Mouse (Mus musculus) embryonic facial prominence, embryonic 14.5 days (tissue): ENCODE measurements around the gene Ptch1. TPM values are rescaled to one million over a fixed set of nuclear protein-coding genes. Genes with fewer than 3 reads are reported as not detected.

Experiments
- ATAC-seq: fragments of 200-750 bp; cut with Nextera tagmentation; 2 replicates; pipeline ENCODE4 v1.8.0; 2017; ENCODE audit warnings: low read depth, moderate number of reproducible peaks, moderate TSS enrichment
- DNase-seq: peaks from one replicate; pipeline ENCODE4 v3.0.0-alpha.2; 2015; ENCODE audit warnings: low spot score
- H3K27ac ChIP-seq: fragments of 300-500 bp; sonication (generic); replicated peaks from 2 replicates; pipeline ENCODE4 v1.5.1; 2014; ENCODE audit warnings: low read depth, mild to moderate bottlenecking, low read length, moderate library complexity
- H3K27me3 ChIP-seq: fragments of 300-500 bp; sonication (generic); replicated peaks from 2 replicates; pipeline ENCODE4 v1.6.1; 2014; ENCODE audit warnings: low read length; ENCODE audit not compliant: control insufficient read depth, insufficient read depth
- H3K36me3 ChIP-seq: fragments of 300-500 bp; sonication (generic); 2 replicates; pipeline ENCODE4 v1.6.1; 2014; ENCODE audit warnings: low read length, mixed read lengths; ENCODE audit not compliant: control insufficient read depth, insufficient read depth
- H3K4me1 ChIP-seq: fragments of 300-500 bp; sonication (generic); 2 replicates; pipeline ENCODE4 v1.6.1; 2014; ENCODE audit warnings: antibody characterized with exemption, low read length; ENCODE audit not compliant: control insufficient read depth, insufficient read depth
- H3K4me2 ChIP-seq: fragments of 300-500 bp; sonication (generic); 2 replicates; pipeline ENCODE4 v1.6.1; 2014; ENCODE audit warnings: low read depth, mild to moderate bottlenecking, low read length, moderate library complexity, mixed read lengths
- H3K4me3 ChIP-seq: fragments of 300-500 bp; sonication (generic); 2 replicates; pipeline ENCODE4 v1.5.1; 2014; ENCODE audit warnings: low read depth, mild to moderate bottlenecking, low read length
- H3K9ac ChIP-seq: fragments of 300-500 bp; sonication (generic); 2 replicates; pipeline ENCODE4 v1.6.1; 2014; ENCODE audit warnings: low read depth, mild to moderate bottlenecking, low read length, moderate library complexity, mixed read lengths
- H3K9me3 ChIP-seq: fragments of 300-500 bp; sonication (generic); 2 replicates; pipeline ENCODE4 v1.6.1; 2016; ENCODE audit warnings: low read length; ENCODE audit not compliant: control insufficient read depth
- WGBS: fragments of 180-500 bp; shearing (Covaris S2); extraction: QIAGEN DNeasy Blood & Tissue Kit; methylation state at CpG from one replicate; pipeline ENCODE4 v1.1.7; 2014; 5-methylcytosine and 5-hydroxymethylcytosine counted together
- polyA plus RNA-seq: library from polyadenylated mRNA; unstranded; fragments of >200 nt; fragmentation: Nextera tagmentation; extraction: Ambion mirVana; gene quantifications from 2 replicates; pipeline ENCODE4 v1.2.1, GENCODE M21; 2014

Gene Ptch1
- polyA plus RNA-seq, result 22.7 and 23.2 TPM in 2 replicates

- Histone ChIP-seq H3K9ac (peak within 1 kb of the TSS; percentile 84), H3K36me3 (no peaks in the 10 kb centered on the region), H3K4me3 (peak within 1 kb of the TSS; percentile 77), H3K27ac (peak within 1 kb of the TSS; percentile 89), H3K4me1 (peaks cover 13% of the 10 kb centered on the region; the same call in 1 of the 2 replicates), H3K4me2 (peak within 1 kb of the TSS; percentile 82), H3K27me3 (peaks cover 26% of the 10 kb centered on the region), H3K9me3 (no peaks in the 10 kb centered on the region)
- DNase-seq (peak; percentile 82), ATAC-seq (peak; percentile 32; the same call in 1 of the 2 replicates)
- under 1% methylated on average over 34 of the region's 44 CpGs for WGBS
Measured at GRCm38 (mm10) chr13:63573256-63573835, at the start of gene Ptch1. Gene Ptch1 (minus strand): TSS chr13:63573598.

- Histone ChIP-seq H3K36me3 (no peaks in the 10 kb centered on the region), H3K9ac (no peak overlapping the region), H3K4me2 (no peak overlapping the region), H3K9me3 (no peaks in the 10 kb centered on the region), H3K4me1 (no peaks in the 10 kb centered on the region), H3K4me3 (no peak overlapping the region), H3K27ac (no peak overlapping the region), H3K27me3 (no peaks in the 10 kb centered on the region)
- 62% methylated on average over 3 of the region's 3 CpGs for WGBS
- peak; percentile 6 for DNase-seq
- ATAC-seq, result no peak
Measured at GRCm38 (mm10) chr13:63621301-63621700, 47.9 kb upstream of the Ptch1 start.

- no peak overlapping the region for H3K9ac ChIP-seq
- no peak overlapping the region for H3K27ac ChIP-seq
- 54% methylated on average over 2 of the region's 2 CpGs for WGBS
- H3K27me3 ChIP-seq, result no peaks in the 10 kb centered on the region
- no peaks in the 10 kb centered on the region for H3K36me3 ChIP-seq
- peak; percentile 21 for DNase-seq
- no peaks in the 10 kb centered on the region for H3K9me3 ChIP-seq
- ATAC-seq, result no peak
- no peak overlapping the region for H3K4me3 ChIP-seq
- H3K4me1 ChIP-seq, result peaks cover 8% of the 10 kb centered on the region
- H3K4me2 ChIP-seq, result no peak overlapping the region
Measured at GRCm38 (mm10) chr13:63613201-63613600, 39.8 kb upstream of the Ptch1 start.

- H3K9ac ChIP-seq, result no peak overlapping the region
- DNase-seq, result peak; percentile 12
- 16% methylated on average over 10 of the region's 10 CpGs for WGBS
- H3K27ac ChIP-seq, result no peak overlapping the region
- peaks cover 8% of the 10 kb centered on the region for H3K4me1 ChIP-seq
- no peak overlapping the region for H3K4me3 ChIP-seq
- no peaks in the 10 kb centered on the region for H3K9me3 ChIP-seq
- no peaks in the 10 kb centered on the region for H3K27me3 ChIP-seq
- no peaks in the 10 kb centered on the region for H3K36me3 ChIP-seq
- ATAC-seq, result no peak
- no peak overlapping the region for H3K4me2 ChIP-seq
Measured at GRCm38 (mm10) chr13:63609734-63610133, 36.3 kb upstream of the Ptch1 start.

GRCm38 (mm10) chr13:63597593-63597992, 24.2 kb upstream of the Ptch1 start:
- Histone ChIP-seq H3K4me3 (no peak overlapping the region), H3K9ac (no peak overlapping the region), H3K4me1 (no peaks in the 10 kb centered on the region), H3K36me3 (no peaks in the 10 kb centered on the region), H3K27ac (no peak overlapping the region), H3K4me2 (no peak overlapping the region), H3K27me3 (no peaks in the 10 kb centered on the region), H3K9me3 (no peaks in the 10 kb centered on the region)
- WGBS, result 76% methylated on average over 3 of the region's 3 CpGs
- DNase-seq, result peak; percentile 23
- no peak for ATAC-seq

- H3K4me2 ChIP-seq, result no peak overlapping the region
- no peaks in the 10 kb centered on the region for H3K27me3 ChIP-seq
- DNase-seq (no peak), ATAC-seq (no peak)
- 47% methylated on average over 7 of the region's 7 CpGs for WGBS
- H3K4me1 ChIP-seq, result no peaks in the 10 kb centered on the region
- H3K36me3 ChIP-seq, result no peaks in the 10 kb centered on the region
- H3K9me3 ChIP-seq, result no peaks in the 10 kb centered on the region
- no peak overlapping the region for H3K4me3 ChIP-seq
- H3K9ac ChIP-seq, result no peak overlapping the region
- no peak overlapping the region for H3K27ac ChIP-seq
Measured at GRCm38 (mm10) chr13:63595869-63596268, 22.5 kb upstream of the Ptch1 start.

- no peak for DNase-seq
- WGBS, result 69% methylated on average over 13 of the region's 13 CpGs
Measured at GRCm38 (mm10) chr13:63593469-63594050, 20.2 kb upstream of the Ptch1 start.

GRCm38 (mm10) chr13:63592755-63593154, 19.4 kb upstream of the Ptch1 start:
- no peaks in the 10 kb centered on the region for H3K36me3 ChIP-seq
- no peaks in the 10 kb centered on the region for H3K27me3 ChIP-seq
- no peak overlapping the region for H3K4me3 ChIP-seq
- 86% methylated on average over 5 of the region's 5 CpGs for WGBS
- no peak for DNase-seq
- H3K9me3 ChIP-seq, result no peaks in the 10 kb centered on the region
- no peaks in the 10 kb centered on the region for H3K4me1 ChIP-seq
- no peak overlapping the region for H3K9ac ChIP-seq
- no peak overlapping the region for H3K27ac ChIP-seq
- H3K4me2 ChIP-seq, result no peak overlapping the region
- ATAC-seq, result no peak

More at GRCm38 (mm10) chr13:63593469-63594050, 20.2 kb upstream of the Ptch1 start:
- no peaks in the 10 kb centered on the region for H3K4me1 ChIP-seq
- no peaks in the 10 kb centered on the region for H3K9me3 ChIP-seq
- H3K4me2 ChIP-seq, result no peak overlapping the region
- no peak overlapping the region for H3K4me3 ChIP-seq
- H3K27ac ChIP-seq, result no peak overlapping the region
- H3K9ac ChIP-seq, result no peak overlapping the region
- no peak for ATAC-seq
- no peaks in the 10 kb centered on the region for H3K27me3 ChIP-seq
- no peaks in the 10 kb centered on the region for H3K36me3 ChIP-seq

- no peak overlapping the region for H3K4me2 ChIP-seq
- ATAC-seq (no peak), DNase-seq (no peak)
- peaks cover 26% of the 10 kb centered on the region for H3K27me3 ChIP-seq
- no peak overlapping the region for H3K9ac ChIP-seq
- no peaks in the 10 kb centered on the region for H3K36me3 ChIP-seq
- H3K27ac ChIP-seq, result no peak overlapping the region
- H3K9me3 ChIP-seq, result no peaks in the 10 kb centered on the region
- H3K4me1 ChIP-seq, result peaks cover 13% of the 10 kb centered on the region; the same call in 1 of the 2 replicates
- no peak overlapping the region for H3K4me3 ChIP-seq
- 50% methylated on average over 4 of the region's 4 CpGs for WGBS
Measured at GRCm38 (mm10) chr13:63574601-63575000, 1.2 kb upstream of the Ptch1 start.
